Mouse (Mus musculus) midbrain, embryonic 10.5 days (tissue): Measurements from ENCODE around the gene Nhlrc2. TPM values are rescaled to one million over a fixed set of nuclear protein-coding genes. Genes with fewer than 3 reads are reported as not detected.
"Not testable (repeated sequence)": the region's sequence is repeated elsewhere in the genome, so short reads cannot be mapped to it uniquely, and the experiment has no call there.

Experiments used
- DNase-seq: peaks from one replicate; pipeline ENCODE4 v3.0.0-alpha.2; 2017; ENCODE audit warnings: low spot score
- H3K27ac ChIP-seq: fragments of 300-500 bp; sonication (generic); replicated peaks from 2 replicates; pipeline ENCODE4 v1.5.1; 2016; ENCODE audit warnings: mild to moderate bottlenecking
- H3K27me3 ChIP-seq: fragments of 300-500 bp; sonication (generic); 2 replicates; pipeline ENCODE4 v1.6.1; 2016; ENCODE audit warnings: low read depth, mild to moderate bottlenecking; ENCODE audit not compliant: poor library complexity, severe bottlenecking
- H3K36me3 ChIP-seq: fragments of 300-500 bp; sonication (generic); 2 replicates; pipeline ENCODE4 v1.6.1; 2016; ENCODE audit warnings: mild to moderate bottlenecking, moderate library complexity
- H3K4me1 ChIP-seq: fragments of 300-500 bp; sonication (generic); 2 replicates; pipeline ENCODE4 v1.6.1; 2016
- H3K4me3 ChIP-seq: fragments of 300-500 bp; sonication (generic); 2 replicates; pipeline ENCODE4 v1.5.1; 2016; ENCODE audit warnings: mild to moderate bottlenecking, moderate library complexity
- H3K9me3 ChIP-seq: fragments of 300-500 bp; sonication (generic); replicated peaks from 2 replicates; pipeline ENCODE4 v1.6.1; 2016; ENCODE audit warnings: mild to moderate bottlenecking
- WGBS: fragments of 180-500 bp; shearing (Covaris S2); methylation state at CpG from one replicate; pipeline ENCODE4 v1.1.7; 2016; 5-methylcytosine and 5-hydroxymethylcytosine counted together
- polyA plus RNA-seq: library from polyadenylated mRNA; unstranded; fragments of >200 nt; fragmentation: Nextera tagmentation; extraction: Ambion mirVana; gene quantifications from 2 replicates; pipeline ENCODE4 v1.2.1, GENCODE M21; 2016

Gene Nhlrc2
- polyA plus RNA-seq: 13.5 and 14.4 TPM in 2 replicates

DNA sequence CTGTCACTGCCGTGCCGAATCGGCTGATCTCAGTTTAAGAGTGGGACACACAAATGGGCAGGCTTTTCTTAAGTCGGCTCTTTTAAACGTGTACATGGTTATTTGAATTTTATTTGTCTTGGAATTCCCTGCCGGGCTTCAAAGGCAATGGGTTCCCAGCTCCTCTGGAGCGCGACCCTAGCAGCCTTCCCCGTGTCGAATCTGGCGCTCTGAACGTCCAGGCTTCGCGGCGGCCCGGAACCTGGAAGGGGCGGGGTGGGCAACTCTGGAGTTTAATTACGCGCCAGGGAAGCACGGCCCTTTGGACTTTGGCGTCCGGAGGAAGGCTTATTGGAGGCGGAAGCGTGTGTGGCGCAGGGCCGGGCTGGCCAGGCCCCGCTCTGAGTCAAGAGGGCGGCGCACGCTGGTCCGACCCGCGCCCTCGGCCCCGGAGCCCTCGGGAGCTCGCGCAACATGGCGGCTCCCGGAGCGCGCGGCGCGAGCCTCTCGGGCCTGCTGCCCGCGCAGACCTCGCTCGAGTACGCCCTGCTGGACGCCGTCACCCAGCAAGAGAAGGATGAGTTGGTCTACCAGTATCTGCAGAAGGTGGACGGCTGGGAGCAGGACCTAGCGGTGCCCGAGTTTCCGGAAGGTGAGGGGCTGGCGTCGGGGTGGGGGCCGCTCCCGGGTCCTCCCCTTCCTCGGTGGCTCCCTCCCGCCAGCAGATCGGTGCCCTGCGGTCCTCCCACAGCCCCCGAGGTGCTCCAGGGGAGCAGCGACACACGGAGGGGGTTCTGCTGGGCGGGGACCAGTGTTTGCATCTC is at the start of gene Nhlrc2:
Nhlrc2 (plus strand) TSS at position 32 of the 803 bp plus-strand sequence.
- WGBS: under 1% methylated on average over 69 of the region's 69 CpGs
- peak within 1 kb of the TSS; percentile 99 for H3K27ac ChIP-seq

DNA sequence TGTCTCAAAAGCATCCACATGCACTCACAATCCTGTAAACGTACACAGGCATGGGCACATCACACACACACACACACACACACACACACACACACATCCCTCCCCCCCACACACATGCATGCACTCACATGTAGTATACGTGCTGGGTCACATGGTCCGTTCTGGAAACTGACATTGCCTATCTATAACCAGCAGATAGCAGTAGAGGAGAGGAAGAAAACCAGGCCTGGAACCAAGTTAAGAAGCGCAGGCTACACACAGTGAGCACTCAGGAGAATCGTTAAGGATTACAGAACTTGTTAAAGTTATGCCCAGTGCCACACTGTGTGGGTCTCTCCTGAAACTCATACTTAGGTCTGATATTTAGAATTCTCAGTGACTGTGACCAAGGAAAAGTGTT is 45.0 kb upstream of the Nhlrc2 start:
- H3K36me3 ChIP-seq, H3K27ac ChIP-seq, H3K4me1 ChIP-seq, H3K27me3 ChIP-seq, DNase-seq, H3K4me3 ChIP-seq, H3K9me3 ChIP-seq: not testable (repeated sequence)
- no CpG with 5 or more reads among the region's 5 CpGs for WGBS

More for the DNA sequence above, at the start of gene Nhlrc2:
- Histone ChIP-seq H3K36me3 (peaks cover 44% of the 10 kb centered on the region), H3K4me1 (peaks cover 28% of the 10 kb centered on the region), H3K4me3 (peak within 1 kb of the TSS; percentile 99), H3K9me3 (no peaks in the 10 kb centered on the region), H3K27me3 (no peaks in the 10 kb centered on the region)
- peak; percentile 85 for DNase-seq

GRCm38 (mm10) chr19:56503525-56503924 is 44.5 kb upstream of the Nhlrc2 start:
- not testable (repeated sequence) for H3K27me3 ChIP-seq, H3K9me3 ChIP-seq, H3K36me3 ChIP-seq, H3K4me3 ChIP-seq, H3K27ac ChIP-seq, DNase-seq, H3K4me1 ChIP-seq
- no CpG with 5 or more reads among the region's 5 CpGs for WGBS

DNA sequence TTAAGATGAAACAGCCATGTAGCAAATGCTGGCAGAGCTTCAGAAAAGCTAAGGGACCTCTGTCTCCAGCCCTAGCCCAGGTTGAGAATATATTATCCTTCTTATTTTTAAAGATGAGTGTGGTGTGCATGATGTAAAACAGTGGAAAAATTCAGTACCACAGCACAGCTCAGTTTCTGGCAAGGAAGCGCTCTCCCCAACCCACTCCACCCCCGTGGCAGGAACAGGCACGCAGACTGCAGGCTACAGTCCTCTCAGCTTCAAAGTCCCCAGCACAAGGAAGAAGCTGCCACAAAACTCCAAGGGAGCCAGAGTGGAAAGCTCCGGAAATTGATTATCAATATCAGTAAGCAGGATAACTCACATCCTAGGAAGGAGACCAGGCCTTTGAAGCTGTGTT is 36.9 kb upstream of the Nhlrc2 start:
- no CpG with 5 or more reads among the region's 4 CpGs for WGBS
- not testable (repeated sequence) for H3K27ac ChIP-seq, H3K4me3 ChIP-seq, H3K27me3 ChIP-seq, H3K36me3 ChIP-seq, DNase-seq, H3K9me3 ChIP-seq, H3K4me1 ChIP-seq

- not testable (repeated sequence) for H3K27ac ChIP-seq, H3K4me3 ChIP-seq, DNase-seq, H3K9me3 ChIP-seq, H3K36me3 ChIP-seq, H3K27me3 ChIP-seq, H3K4me1 ChIP-seq
- WGBS: no CpG with 5 or more reads among the region's 2 CpGs
Measured at GRCm38 (mm10) chr19:56513527-56513926, 34.5 kb upstream of the Nhlrc2 start.

- not testable (repeated sequence) for H3K4me3 ChIP-seq, H3K36me3 ChIP-seq, H3K27me3 ChIP-seq, H3K27ac ChIP-seq, DNase-seq, H3K9me3 ChIP-seq, H3K4me1 ChIP-seq
- no CpG with 5 or more reads among the region's 7 CpGs for WGBS
Measured at GRCm38 (mm10) chr19:56519408-56519807, 28.7 kb upstream of the Nhlrc2 start.

DNA sequence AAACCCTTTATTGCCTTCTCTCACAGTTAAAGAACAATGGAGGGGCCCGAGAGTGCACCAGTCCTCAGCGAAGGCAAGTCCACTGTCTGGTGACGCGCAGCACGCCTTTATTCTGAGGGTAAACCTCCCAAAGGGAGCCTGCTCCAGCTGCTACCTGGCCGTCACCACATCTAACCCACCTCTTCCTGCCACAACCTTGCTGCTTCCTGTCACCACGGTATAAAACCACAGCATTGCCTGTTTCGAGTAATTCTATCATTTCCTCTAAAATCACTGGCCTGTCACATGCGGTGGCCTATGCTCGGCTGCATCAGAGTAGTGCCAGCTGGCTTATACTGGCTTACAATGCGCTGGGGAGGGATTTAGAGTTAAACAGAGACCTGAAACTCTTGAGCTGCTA is 17.5 kb upstream of the Nhlrc2 start:
- no CpG with 5 or more reads among the region's 11 CpGs for WGBS
- not testable (repeated sequence) for H3K27me3 ChIP-seq, H3K4me1 ChIP-seq, H3K27ac ChIP-seq, DNase-seq, H3K9me3 ChIP-seq, H3K4me3 ChIP-seq
- peaks cover 13% of the 10 kb centered on the region for H3K36me3 ChIP-seq

- Histone ChIP-seq H3K36me3 (peaks cover 20% of the 10 kb centered on the region), H3K27me3 (no peaks in the 10 kb centered on the region), H3K4me1 (no peaks in the 10 kb centered on the region), H3K4me3 (no peak overlapping the region), H3K27ac (no peak overlapping the region), H3K9me3 (no peaks in the 10 kb centered on the region)
- WGBS: 91% methylated on average over 12 of the region's 12 CpGs
- DNase-seq: no peak
Measured at GRCm38 (mm10) chr19:56531251-56531650, 16.8 kb upstream of the Nhlrc2 start.

- peaks cover 34% of the 10 kb centered on the region for H3K36me3 ChIP-seq
- no peak for DNase-seq
- H3K4me3 ChIP-seq: no peak overlapping the region
- no peaks in the 10 kb centered on the region for H3K4me1 ChIP-seq
- H3K9me3 ChIP-seq: no peaks in the 10 kb centered on the region
- no peaks in the 10 kb centered on the region for H3K27me3 ChIP-seq
- H3K27ac ChIP-seq: no peak overlapping the region
- 93% methylated on average over 14 of the region's 14 CpGs for WGBS
Measured at GRCm38 (mm10) chr19:56533291-56534071, 14.6 kb upstream of the Nhlrc2 start.

DNA sequence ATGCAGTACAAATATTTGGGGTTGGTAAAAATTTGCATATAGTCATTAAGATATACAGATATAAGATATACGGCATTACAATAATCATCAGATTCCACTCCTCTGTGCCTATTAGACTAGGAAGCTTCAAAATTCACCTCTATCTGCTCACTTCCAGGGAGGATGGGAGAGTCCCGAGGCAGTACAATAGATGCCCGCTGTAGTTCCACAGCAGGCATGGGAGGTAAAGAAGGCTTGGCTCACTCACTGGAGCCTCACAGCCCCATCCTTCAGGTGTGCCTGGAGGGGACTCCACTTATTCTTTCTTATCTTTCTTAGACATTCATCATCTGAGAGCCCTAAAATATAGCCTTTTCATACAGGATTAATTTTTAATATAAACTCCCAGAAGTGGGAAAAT is 13.7 kb upstream of the Nhlrc2 start:
- no peaks in the 10 kb centered on the region for H3K27me3 ChIP-seq
- peaks cover 37% of the 10 kb centered on the region for H3K36me3 ChIP-seq
- no peak overlapping the region for H3K27ac ChIP-seq
- no peaks in the 10 kb centered on the region for H3K4me1 ChIP-seq
- H3K9me3 ChIP-seq: no peaks in the 10 kb centered on the region
- DNase-seq: no peak
- WGBS: 90% methylated on average over 3 of the region's 3 CpGs
- H3K4me3 ChIP-seq: no peak overlapping the region

DNA sequence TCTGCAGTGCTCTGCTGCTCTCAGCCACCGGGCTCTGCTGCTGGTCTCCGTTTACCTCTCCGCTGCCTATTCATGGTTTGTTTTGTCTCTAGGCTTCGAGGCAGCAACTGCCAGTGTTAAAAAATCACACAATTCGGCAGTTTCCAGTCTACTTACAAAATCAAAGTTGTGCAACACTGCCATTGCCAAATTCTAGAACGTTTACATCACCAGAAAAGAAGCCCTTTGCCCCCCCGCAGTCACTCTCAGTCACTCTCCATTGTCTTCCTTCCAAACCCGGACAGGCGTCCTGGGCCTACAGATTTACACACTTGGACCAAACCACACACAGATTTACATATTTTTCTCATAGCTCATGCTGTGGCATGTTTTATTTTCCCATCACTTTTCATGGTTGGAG is 13.0 kb upstream of the Nhlrc2 start:
- peaks cover 39% of the 10 kb centered on the region for H3K36me3 ChIP-seq
- H3K27ac ChIP-seq: no peak overlapping the region
- no peak for DNase-seq
- WGBS: 84% methylated on average over 9 of the region's 9 CpGs
- no peaks in the 10 kb centered on the region for H3K4me1 ChIP-seq
- H3K4me3 ChIP-seq: no peak overlapping the region
- H3K9me3 ChIP-seq: no peaks in the 10 kb centered on the region
- no peaks in the 10 kb centered on the region for H3K27me3 ChIP-seq

DNA sequence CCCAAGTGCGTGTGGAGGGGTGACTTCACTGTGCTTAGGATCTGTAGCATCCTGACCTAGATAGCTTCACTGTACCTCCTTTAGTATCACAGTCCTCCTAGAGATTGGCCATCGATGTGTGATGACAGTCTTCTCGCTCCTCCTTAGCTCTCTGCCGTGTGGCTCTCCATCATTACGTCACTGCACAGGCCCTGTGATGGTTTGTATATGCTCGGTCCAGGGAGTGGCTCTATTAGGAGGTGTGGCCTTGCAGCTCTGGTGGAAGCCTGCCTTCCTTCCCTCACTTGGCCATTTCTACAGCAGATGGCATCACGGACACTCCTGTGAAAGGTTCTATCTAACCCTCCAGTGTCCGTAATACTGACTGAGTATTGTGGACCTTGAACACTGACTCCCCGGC is 12.3 kb upstream of the Nhlrc2 start:
- no peaks in the 10 kb centered on the region for H3K4me1 ChIP-seq
- no peaks in the 10 kb centered on the region for H3K27me3 ChIP-seq
- no peak overlapping the region for H3K27ac ChIP-seq
- DNase-seq: no peak
- no peak overlapping the region for H3K4me3 ChIP-seq
- peaks cover 45% of the 10 kb centered on the region for H3K36me3 ChIP-seq
- H3K9me3 ChIP-seq: no peaks in the 10 kb centered on the region
- 92% methylated on average over 9 of the region's 9 CpGs for WGBS

DNA sequence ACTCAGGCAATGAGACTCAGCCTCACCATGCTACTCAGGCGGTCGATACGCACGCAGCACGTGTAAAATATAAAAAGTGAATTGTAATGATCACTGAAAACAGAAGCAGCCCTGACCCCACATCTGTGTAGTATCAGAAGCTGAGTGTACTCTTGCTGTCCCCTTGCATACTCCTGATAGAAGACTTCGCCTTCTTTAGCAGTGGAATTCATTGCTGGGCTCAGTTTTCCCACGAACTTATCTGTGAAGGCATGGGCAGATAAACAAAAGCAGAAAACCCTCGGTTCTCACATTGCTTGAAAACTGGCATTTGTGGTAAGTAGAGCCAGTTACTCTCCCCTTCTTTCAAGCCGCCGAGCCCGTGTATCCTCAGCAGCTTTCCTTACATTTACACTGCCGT is 4.7 kb upstream of the Nhlrc2 start:
- Histone ChIP-seq H3K4me1 (peaks cover 12% of the 10 kb centered on the region), H3K4me3 (no peak overlapping the region), H3K27ac (no peak overlapping the region), H3K27me3 (no peaks in the 10 kb centered on the region), H3K9me3 (no peaks in the 10 kb centered on the region), H3K36me3 (peaks cover 45% of the 10 kb centered on the region)
- 94% methylated on average over 12 of the region's 12 CpGs for WGBS
- no peak for DNase-seq
